Mouse (Mus musculus) spleen, postnatal 36 days (tissue): ENCODE results near the gene Zfp638.

Source experiments
- DNase-seq, 2 experiments: peaks; one replicate each; pipeline ENCODE4 v3.0.0; 2022; ENCODE audit warnings: low spot score in 2 of 2, mixed read lengths in 1 of 2

The Zfp638 gene

GRCm38 (mm10) chr6:83890281-83891015 lies 23.5 kb downstream of the Zfp638 start:
- DNase-seq, result no peak

DNA sequence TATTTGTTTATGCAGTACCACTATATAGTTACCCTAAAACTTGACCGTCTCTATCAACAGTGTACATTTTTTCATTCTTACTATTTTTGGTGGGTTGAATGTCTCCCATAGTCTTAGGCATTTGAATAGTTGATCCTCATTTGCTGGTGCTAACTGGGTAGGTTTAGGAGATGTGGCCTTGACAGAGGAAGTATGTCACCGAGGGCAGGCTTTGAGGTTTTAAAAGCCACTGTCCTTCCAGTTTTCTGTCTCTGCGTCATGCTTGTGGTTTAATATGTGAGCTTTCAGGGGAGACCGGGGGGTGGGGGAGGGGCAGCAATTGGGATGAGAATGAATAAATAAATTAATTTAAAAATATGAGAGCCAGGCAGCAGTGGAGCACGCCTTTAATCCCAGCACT lies 24.3 kb downstream of the Zfp638 start:
- no peak for DNase-seq

DNA sequence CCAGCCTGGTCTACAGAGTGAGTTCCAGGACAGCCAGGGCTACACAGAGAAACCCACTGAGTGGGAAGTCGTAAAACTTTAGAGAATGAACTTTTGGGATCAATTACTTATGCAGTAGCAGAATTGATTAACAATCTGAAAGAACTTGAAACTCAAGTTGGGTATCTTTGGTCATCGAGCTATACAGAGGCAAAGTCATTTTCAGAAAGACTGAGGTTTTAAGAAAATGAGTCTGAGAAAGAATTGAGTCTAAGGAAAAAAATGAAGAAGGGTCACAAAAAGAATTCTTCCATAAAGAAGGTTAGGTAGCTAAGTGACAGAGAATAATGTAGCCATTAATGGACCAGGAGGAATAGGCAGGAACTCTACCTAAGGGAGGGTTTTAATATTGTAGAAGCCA lies 24.8 kb downstream of the Zfp638 start:
- DNase-seq, result no peak

DNA sequence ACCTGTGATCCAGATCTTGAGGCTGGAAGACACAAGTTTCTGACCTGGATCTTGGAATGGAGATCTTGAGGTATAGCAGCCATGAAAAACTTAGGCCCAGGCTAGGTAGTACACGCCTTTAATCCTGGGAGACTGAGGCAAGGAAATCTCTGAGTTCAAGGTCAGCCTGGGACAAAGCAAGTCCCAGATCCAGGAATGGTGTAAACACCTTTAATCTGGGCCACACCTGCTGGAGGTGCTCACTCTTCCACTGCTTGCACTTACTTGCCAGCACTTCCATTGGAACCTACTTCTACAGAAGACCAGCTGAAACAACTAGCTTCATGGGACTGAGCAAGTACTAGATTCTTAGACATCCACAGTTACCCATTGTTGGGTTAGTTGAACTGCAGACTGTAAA lies 26.2 kb downstream of the Zfp638 start:
- no peak for DNase-seq

DNA sequence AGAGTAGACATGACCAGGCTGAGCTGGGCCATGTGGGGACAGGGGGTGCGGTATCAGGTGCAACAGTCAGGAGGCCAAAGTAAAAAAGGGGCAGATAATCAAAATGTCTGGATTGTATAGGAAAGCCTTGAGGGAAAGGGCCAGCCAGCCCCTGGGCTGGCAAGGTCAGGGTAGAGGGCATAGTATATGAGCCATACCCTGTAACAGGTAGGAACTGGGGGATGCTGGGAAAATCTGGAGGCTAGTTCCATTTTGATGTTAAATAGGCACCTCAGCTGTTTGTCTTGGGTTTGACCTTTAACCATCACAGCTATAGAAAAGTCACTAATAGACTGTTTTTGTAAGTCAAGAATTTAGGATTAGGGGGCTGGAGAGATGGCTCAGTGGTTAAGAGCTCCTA lies 26.7 kb downstream of the Zfp638 start:
- no peak for DNase-seq

DNA sequence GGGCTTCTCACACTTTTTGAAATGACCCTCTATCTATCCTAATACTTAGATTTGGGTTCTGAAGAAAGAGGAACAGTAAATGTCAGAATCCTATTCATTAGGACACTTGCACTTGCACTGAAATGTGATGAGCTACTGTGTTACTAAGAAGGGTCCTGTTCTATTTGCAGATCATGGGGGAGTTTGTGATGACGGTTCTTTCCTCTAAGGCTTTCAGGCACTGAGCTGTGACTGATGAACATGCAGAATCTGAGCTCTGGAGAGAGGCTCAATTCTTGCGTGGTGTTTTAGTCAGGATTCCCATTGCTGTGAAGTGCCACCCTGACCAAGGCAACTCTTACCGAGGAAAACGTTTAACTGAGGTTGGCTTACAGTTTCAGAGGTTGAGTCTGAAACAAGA lies 32.2 kb downstream of the Zfp638 start:
- DNase-seq, result no peak

- no peak for DNase-seq
Measured at GRCm38 (mm10) chr6:83905276-83905675, 38.4 kb downstream of the Zfp638 start.

- no peak for DNase-seq
Measured at GRCm38 (mm10) chr6:83906659-83907058, 39.8 kb downstream of the Zfp638 start.

DNA sequence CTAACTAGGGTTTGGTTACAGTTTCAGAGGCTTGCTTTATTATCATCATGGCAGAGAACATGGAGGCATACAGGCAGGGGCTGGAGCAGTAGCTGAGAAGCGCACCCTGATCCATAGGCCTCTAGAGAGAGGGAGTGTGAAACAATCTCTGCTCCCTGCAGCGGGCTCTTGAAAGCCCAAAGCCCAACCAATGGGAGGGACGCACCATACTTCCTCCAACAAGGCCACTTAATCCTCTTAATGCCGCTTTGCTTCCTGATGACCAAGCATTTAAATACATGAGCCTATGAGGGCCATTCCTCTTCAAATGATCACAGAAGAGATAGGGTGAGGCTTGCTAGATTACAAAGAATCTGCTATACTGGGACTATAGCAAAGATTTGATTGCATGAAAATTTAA lies 41.5 kb downstream of the Zfp638 start:
- DNase-seq, result no peak

DNA sequence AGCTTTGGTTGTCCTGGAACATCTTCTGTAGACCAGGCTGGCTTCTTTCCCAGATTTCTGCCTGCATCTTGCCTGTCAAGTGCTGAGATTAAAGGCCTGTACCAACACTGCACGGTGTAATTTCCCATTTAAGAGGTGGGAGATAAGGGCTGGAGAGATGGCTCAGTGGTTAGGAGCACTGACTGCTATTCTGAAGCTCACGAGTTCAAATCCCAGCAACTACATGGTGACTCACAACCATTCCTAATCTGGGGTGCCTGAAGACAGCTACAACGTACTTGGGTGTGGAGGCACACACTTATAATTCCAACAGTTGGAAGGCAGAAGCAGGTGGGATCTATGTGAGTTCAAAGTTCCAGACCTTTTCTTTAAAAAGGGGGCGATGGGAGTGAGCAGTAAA lies 46.8 kb downstream of the Zfp638 start:
- no peak for DNase-seq

- peak; percentile 97 for DNase-seq
Measured at GRCm38 (mm10) chr6:83914183-83914719, 47.3 kb downstream of the Zfp638 start.

DNA sequence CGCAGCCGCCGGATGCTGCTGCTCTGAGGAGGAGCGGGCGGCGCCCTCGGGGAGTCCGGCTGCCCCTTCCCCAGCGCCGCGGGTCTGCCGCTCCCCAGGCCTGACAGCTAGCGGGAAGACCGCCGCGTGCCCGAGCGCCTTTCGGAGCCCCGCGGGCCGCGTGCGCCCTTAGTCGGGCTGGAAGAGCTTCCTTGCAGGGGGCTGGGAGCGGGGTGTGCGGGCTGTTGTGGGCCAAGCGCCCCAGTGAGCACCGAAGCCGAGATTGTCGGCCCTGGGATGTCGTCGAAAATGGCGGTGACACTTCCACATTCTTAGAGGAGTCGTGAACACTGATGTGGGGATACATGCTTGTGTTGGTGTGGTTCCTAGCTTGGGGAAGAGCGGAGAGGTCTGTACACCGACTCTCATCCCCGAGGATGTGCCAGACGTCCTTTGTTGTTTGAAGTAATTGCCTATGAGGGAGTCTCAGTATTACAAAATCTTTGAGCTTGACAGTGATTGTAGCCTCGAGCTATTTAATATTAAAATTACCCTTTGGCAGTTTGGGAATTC lies 47.9 kb downstream of the Zfp638 start:
- DNase-seq, result no peak

GRCm38 (mm10) chr6:83927418-83927817 lies 60.5 kb downstream of the Zfp638 start:
- no peak for DNase-seq

- DNase-seq, result no peak
Measured at GRCm38 (mm10) chr6:83928225-83928624, 61.3 kb downstream of the Zfp638 start.

DNA sequence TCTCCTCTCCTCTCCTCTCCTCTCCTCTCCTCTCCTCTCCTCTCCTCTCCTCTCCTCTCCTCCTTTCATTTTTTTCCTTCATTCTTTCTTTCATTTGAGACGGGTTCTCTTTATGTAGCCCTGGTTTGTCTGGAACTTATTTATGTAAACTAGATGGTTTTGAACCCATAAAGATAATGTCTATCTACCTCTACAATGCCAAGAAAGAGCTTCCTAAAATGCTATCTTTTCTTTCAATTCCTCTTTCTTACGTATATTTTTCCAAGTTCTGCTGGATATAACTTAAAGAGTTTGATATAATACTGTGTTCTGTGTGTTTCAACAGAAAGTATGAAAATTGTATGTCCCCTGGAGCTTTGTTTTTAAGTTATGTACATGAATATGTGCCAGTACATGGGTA lies 72.6 kb downstream of the Zfp638 start:
- no peak for DNase-seq

DNA sequence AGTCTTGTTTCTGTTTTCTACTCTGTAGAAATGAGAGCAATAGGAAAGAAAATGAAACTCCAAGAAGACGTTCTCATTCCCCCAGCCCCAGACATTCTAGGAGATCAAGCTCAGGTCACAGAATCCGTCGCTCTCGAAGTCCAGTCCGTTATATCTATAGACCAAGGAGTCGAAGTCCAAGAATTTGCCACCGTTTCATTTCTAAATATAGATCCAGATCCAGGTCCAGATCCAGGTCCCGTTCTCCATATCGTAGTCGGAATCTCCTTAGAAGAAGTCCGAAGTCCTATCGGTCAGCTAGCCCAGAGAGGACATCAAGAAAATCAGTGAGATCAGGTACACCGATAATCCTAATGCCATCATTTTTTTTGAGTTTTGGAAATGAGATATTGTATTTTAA lies 75.9 kb downstream of the Zfp638 start:
- no peak for DNase-seq

- DNase-seq, result no peak
Measured at GRCm38 (mm10) chr6:83953603-83954002, 86.7 kb downstream of the Zfp638 start.

DNA sequence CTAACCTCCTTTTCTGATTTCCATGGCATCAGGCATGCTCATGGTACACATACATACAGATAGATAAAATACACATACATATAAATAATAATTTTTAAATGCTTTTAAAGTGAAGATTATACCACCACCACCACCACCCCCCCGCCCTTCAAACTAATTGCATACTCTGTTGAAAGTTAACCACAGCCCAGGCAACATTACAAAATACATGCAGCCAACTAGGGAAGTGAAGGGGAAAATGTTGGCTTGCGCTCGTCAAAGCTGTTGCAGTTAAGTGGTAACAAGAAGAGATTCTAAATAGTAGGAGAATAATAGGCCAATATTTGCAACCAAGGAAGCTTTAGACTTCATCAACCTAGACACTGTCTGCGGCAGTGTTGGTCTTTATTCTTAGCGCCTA lies 120.7 kb downstream of the Zfp638 start:
- DNase-seq, result no peak

DNA sequence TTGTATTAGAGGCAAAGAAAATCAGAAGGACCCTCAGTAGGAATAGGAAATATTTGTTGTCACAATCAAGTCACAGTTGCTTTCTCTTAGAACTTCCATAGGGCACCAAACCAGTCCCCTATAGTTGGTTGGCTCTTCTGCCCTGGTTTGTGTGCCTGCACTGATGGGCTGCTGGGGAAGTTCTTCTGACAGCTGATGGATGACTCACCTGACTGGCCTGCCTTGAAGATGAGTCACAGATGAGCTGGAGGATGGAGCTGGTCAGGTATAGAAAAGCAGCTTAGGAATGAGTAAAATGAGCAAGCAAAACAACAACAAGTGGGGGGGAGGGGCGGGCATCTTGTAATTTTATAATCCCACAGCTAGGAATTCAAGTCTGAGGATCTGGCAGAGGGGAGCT lies 135.8 kb downstream of the Zfp638 start:
- no peak for DNase-seq

DNA sequence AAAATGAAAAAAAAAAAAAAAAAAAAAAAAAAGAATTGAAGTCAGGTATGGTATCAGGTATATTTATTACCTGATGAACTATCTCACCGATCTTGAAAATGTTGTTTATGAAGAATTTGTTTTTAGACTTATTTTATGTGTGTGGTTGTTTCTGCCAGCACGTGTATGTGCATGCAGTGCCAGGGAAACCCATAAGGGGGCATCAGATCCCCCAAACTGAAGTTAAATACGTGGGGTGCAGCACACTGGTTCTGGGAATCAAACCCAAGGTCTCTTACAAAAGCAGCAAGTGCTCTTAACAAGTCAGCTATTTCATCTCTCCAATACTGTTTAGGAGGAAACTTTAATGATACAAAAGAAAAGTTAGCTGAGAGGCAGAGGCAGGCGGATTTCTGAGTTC lies 137.4 kb downstream of the Zfp638 start:
- no peak for DNase-seq

DNA sequence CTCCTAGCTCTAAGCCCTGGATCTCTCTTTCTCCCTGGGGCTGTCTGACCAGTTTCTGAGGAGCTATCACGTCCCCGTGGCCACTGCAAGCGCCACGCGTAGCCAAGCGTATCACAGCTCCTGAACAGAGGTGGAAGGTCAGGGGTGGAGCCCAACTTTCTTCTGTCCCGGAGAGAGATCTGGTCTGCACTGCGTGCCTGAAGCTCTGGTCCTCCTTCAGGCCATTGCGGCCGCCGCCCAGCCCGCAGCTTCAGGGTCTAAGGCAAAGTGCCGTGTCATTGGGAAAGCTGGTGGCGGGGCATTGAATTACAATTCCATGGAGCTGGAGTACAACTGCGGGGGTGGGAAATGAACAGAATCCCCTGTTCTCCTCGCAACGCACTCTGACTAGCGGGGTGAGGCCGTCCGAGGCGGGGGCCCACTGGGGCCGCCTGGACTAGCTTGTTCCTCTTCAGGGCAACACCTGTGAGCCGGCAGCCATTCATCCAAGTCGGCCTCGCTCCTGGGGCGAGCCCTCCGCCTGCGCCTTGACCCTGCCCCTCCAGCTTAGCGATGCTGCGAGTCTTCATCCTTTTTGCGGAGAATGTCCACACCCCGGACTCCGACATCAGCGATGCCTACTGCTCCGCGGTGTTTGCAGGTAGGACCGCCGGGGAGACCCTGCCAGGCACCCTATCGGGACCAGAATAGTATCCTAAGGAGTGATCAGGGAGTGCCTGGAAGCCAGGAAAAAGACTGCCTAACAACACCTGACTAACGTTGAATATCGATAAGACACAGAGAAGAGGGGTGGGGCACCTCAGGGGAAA lies 141.7 kb downstream of the Zfp638 start, which contains the start of gene Dysf:
Gene Dysf (plus strand): TSS at position 228 of the 809 bp plus-strand sequence.
- no peak for DNase-seq

DNA sequence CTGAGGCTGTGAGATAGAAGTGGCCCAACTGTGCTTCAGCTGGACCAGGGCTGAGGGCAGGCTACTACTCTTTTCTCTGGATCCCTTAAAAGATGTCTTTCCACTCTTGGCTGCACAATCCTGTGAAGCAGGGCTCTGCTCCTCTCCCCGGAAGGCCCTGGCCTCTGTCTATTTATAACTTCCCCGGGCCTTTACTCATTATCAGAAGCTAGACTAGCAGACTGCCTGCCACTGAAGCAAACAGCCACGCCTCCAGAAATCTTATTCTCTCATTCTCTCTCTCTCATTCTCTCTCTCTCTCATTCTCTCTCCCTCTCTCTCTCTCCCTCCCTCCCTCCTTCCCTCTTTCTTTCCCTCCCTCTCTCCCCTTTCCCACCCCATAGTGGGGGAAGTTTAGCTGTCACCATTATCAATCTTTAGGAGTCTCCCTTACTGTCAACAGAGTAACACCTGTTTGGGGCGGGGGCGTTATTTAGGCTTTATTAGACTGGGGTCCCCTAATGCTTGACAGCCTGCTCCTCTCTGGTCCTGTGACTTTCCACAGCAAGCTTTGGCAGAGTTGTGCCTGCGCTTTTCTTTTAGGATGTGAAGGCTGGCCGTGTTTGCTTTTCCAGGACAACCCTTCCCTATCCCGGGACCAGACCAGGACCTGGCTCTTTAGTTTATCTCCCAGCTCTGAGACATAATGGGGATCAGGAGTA lies 142.4 kb downstream of the Zfp638 start:
- no peak for DNase-seq
